Mouse (Mus musculus): ENCODE measurements around the gene Ubtf. TPM values are rescaled to one million over a fixed set of nuclear protein-coding genes. Genes with fewer than 3 reads are reported as not detected.

The Ubtf gene
- polyA plus RNA-seq, 1 experiment from 2014 or later = 73.0 TPM

DNA sequence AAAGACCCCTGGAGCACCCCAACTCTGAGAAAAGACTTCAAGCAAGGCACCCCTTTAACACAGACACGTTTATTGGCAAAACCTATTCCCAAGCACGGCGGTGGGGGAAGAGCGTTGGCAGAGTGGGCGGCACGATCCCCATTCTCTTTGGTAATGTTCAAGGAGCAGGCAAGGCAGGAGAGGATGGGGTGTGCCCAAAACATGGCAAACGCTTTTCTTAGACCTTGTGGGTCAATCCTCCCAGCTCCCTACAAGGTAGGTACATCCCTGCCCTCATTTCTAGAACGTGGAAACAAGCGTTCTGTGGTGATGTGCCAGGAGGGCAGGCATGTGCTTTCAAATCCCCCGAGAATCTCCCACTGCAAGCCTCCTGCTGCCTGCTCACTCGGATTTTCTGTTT is 29.2 kb upstream of the Ubtf start:
- no peak for ATAC-seq (ENCODE audit: low read depth)
- Histone ChIP-seq H3K4me3 (ENCODE audit: low read length) (no peak overlapping the region), H3K27ac (ENCODE audit: low read length) (no peak overlapping the region), H3K27me3 (ENCODE audit: control insufficient read depth, insufficient read depth, low read depth, low read length) (no peaks in the 10 kb centered on the region; the same call in 1 of the 2 replicates), H3K9me3 (ENCODE audit: control insufficient read depth, low read length) (no peaks in the 10 kb centered on the region), H3K9ac (ENCODE audit: low read length) (no peak overlapping the region), H3K4me1 (replicated peaks; ENCODE audit: control insufficient read depth, insufficient read depth, low read length) (no peaks in the 10 kb centered on the region), H3K4me2 (ENCODE audit: low read depth, low read length) (no peak overlapping the region), H3K36me3 (ENCODE audit: control insufficient read depth, insufficient read depth, low read length) (no peaks in the 10 kb centered on the region)
- 76% methylated on average over 11 of the region's 11 CpGs for WGBS

DNA sequence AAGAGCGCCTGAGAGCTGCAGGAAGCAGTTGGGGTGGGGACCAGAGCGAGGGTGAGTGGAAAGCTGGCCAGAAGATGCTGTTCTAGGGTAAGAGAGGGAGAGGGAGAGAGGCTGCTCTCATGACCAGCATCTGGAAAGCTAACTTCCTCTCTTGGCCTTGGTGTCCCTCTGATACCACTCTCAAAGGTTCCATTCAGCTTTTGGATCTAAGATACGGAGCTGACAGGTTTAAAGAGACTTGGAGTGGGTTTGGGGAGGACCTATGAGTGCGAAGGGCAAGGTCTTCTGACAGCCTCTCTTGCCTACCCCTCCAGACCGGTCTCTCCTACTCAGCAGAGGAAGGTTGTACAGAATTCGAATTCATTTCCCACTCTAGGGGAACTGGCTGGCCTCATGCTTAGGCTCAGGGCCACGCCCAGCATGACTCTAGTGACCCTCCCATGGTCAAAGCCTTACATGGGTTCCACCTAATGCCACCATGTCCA is 28.6 kb upstream of the Ubtf start:
- 85% methylated on average over 7 of the region's 7 CpGs for WGBS
- no peaks in the 10 kb centered on the region for H3K27me3 ChIP-seq (ENCODE audit: control insufficient read depth, insufficient read depth, low read depth, low read length)
- no peak overlapping the region for H3K4me2 ChIP-seq (ENCODE audit: low read depth, low read length)
- no peak overlapping the region for H3K4me3 ChIP-seq (ENCODE audit: low read length)
- H3K4me1 ChIP-seq (replicated peaks; ENCODE audit: control insufficient read depth, insufficient read depth, low read length) = no peaks in the 10 kb centered on the region
- no peak overlapping the region for H3K27ac ChIP-seq (ENCODE audit: low read length)
- no peaks in the 10 kb centered on the region for H3K9me3 ChIP-seq (ENCODE audit: control insufficient read depth, low read length)
- no peak overlapping the region for H3K9ac ChIP-seq (ENCODE audit: low read length)
- ATAC-seq (ENCODE audit: low read depth) = no peak
- H3K36me3 ChIP-seq (ENCODE audit: control insufficient read depth, insufficient read depth, low read length) = no peaks in the 10 kb centered on the region

DNA sequence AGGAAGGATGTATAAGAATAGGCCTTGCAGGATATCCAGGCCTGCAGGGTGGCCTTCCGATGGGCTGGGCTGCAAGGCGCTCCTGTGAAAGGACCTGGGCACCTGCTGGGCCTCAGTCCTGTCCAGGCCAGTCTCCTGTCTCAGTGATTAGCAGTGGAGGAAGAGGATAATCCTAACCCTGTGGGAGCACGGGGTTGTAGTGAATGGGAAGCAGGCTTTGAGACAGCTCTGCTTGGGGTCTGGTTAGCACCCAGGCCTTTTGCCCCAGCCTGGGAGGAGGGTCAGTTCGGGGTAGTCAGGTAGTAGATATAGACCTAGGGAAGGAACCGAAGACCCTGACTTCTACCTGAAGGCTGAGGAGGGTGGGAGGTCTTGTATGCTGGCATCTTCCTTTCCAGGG is 28.1 kb upstream of the Ubtf start:
- no peaks in the 10 kb centered on the region for H3K4me1 ChIP-seq (replicated peaks; ENCODE audit: control insufficient read depth, insufficient read depth, low read length)
- 69% methylated on average over 5 of the region's 5 CpGs for WGBS
- ATAC-seq (ENCODE audit: low read depth) = no peak
- H3K27ac ChIP-seq (ENCODE audit: low read length) = no peak overlapping the region
- no peak overlapping the region for H3K4me2 ChIP-seq (ENCODE audit: low read depth, low read length)
- no peaks in the 10 kb centered on the region for H3K36me3 ChIP-seq (ENCODE audit: control insufficient read depth, insufficient read depth, low read length)
- H3K27me3 ChIP-seq (ENCODE audit: control insufficient read depth, insufficient read depth, low read depth, low read length) = no peaks in the 10 kb centered on the region
- no peaks in the 10 kb centered on the region for H3K9me3 ChIP-seq (ENCODE audit: control insufficient read depth, low read length)
- H3K9ac ChIP-seq (ENCODE audit: low read length) = no peak overlapping the region
- H3K4me3 ChIP-seq (ENCODE audit: low read length) = no peak overlapping the region

DNA sequence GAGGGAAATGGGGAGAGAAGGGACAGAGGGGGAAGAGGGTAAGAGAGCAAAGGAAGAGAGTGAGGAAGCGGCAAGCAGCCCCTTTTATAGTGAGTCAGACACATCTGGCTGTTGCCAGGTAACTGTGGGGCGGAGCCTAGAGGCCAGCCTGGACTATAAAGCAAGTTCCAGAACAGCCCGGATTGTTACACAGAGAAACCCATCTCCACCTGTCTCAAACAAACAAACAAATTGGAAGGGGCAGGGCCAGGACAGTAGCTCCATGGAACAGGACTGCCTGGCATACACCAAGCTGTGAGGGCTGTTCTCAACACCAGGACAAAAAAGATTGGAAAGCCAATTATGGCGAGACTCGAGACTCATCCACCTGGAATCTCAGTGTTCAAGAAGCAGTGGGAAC is 27.4 kb upstream of the Ubtf start:
- WGBS = 56% methylated on average over 5 of the region's 5 CpGs
- Histone ChIP-seq H3K4me2 (ENCODE audit: low read depth, low read length) (no peak overlapping the region), H3K27ac (ENCODE audit: low read length) (no peak overlapping the region), H3K9ac (ENCODE audit: low read length) (no peak overlapping the region), H3K4me1 (replicated peaks; ENCODE audit: control insufficient read depth, insufficient read depth, low read length) (no peaks in the 10 kb centered on the region), H3K36me3 (ENCODE audit: control insufficient read depth, insufficient read depth, low read length) (no peaks in the 10 kb centered on the region), H3K4me3 (ENCODE audit: low read length) (no peak overlapping the region), H3K27me3 (ENCODE audit: control insufficient read depth, insufficient read depth, low read depth, low read length) (no peaks in the 10 kb centered on the region), H3K9me3 (ENCODE audit: control insufficient read depth, low read length) (no peaks in the 10 kb centered on the region)
- no peak for ATAC-seq (ENCODE audit: low read depth)

DNA sequence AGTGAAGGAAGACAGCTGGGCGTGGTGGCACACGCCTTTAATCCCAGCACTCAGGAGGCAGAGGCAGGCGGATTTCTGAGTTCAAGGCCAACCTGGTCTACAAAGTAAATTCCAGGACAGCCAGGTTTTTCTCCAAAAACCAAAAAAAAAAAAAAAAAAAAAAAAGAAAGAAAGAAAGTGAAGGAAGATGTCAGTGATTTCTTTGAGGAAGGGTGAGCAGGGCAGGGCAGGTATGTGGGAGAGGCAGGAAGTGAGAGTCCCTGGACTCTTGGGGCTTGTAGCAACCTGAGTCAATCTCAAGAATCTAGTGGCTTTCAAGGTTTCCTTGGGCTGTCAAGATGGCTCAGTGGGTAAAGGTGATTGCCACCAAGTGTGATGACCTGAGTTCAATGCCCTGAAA is 24.9 kb upstream of the Ubtf start:
- H3K9ac ChIP-seq (ENCODE audit: low read length) = no peak overlapping the region
- H3K27me3 ChIP-seq (ENCODE audit: control insufficient read depth, insufficient read depth, low read depth, low read length) = no peaks in the 10 kb centered on the region
- no peak overlapping the region for H3K4me3 ChIP-seq (ENCODE audit: low read length)
- H3K9me3 ChIP-seq (ENCODE audit: control insufficient read depth, low read length) = no peaks in the 10 kb centered on the region
- ATAC-seq (ENCODE audit: low read depth) = no peak
- peaks cover 3% of the 10 kb centered on the region; the same call in 1 of the 2 replicates for H3K4me1 ChIP-seq (replicated peaks; ENCODE audit: control insufficient read depth, insufficient read depth, low read length)
- H3K36me3 ChIP-seq (ENCODE audit: control insufficient read depth, insufficient read depth, low read length) = no peaks in the 10 kb centered on the region
- H3K4me2 ChIP-seq (ENCODE audit: low read depth, low read length) = no peak overlapping the region
- no peak overlapping the region for H3K27ac ChIP-seq (ENCODE audit: low read length)
- 78% methylated on average over 3 of the region's 3 CpGs for WGBS

DNA sequence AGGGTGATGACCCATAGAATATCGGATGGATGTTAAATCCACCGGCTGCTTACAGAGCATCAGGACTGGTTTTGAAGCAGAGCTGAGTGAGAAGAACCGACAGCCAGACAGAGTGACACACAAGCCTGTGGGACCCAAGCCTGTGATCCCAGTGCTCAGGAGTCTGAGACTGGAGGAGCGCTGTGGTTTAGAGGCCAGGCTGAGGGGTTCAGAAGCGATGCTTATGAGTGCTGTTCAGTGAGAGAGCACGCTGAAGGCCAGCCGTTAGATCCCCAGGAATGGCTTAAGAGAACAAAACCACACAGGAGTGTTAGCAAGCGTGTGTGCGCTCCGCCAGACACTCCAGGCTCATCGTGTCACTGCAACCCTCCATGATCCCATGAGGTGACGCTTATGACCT is 23.2 kb upstream of the Ubtf start:
- Histone ChIP-seq H3K27ac (ENCODE audit: low read length) (no peak overlapping the region), H3K9me3 (ENCODE audit: control insufficient read depth, low read length) (no peaks in the 10 kb centered on the region), H3K4me2 (ENCODE audit: low read depth, low read length) (no peak overlapping the region), H3K27me3 (ENCODE audit: control insufficient read depth, insufficient read depth, low read depth, low read length) (no peaks in the 10 kb centered on the region), H3K36me3 (ENCODE audit: control insufficient read depth, insufficient read depth, low read length) (no peaks in the 10 kb centered on the region), H3K4me1 (replicated peaks; ENCODE audit: control insufficient read depth, insufficient read depth, low read length) (peaks cover 13% of the 10 kb centered on the region), H3K9ac (ENCODE audit: low read length) (no peak overlapping the region), H3K4me3 (ENCODE audit: low read length) (no peak overlapping the region)
- WGBS = 62% methylated on average over 12 of the region's 12 CpGs
- no peak for ATAC-seq (ENCODE audit: low read depth)

DNA sequence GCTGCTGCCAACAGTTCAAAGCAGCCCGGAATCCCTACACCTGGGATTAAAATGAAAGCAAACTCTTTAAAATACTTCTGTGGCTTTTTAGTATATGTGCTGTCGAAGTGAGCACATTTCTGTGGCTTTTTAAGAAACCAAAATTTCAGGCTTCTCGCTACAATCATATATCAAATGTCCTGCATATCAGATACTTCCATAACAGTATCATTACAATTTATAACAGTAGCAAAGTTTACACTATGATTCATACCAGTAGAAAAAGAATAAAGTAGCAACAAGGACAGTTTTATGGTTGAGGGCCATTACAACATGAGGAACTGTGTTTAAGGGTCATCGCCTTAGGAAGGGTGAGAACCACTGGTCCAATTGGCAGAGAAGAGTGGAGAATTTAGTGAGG is 21.6 kb upstream of the Ubtf start:
- no peak overlapping the region for H3K27ac ChIP-seq (ENCODE audit: low read length)
- H3K9me3 ChIP-seq (ENCODE audit: control insufficient read depth, low read length) = no peaks in the 10 kb centered on the region
- H3K4me3 ChIP-seq (ENCODE audit: low read length) = no peak overlapping the region
- WGBS = 85% methylated on average over 4 of the region's 4 CpGs
- no peaks in the 10 kb centered on the region for H3K36me3 ChIP-seq (ENCODE audit: control insufficient read depth, insufficient read depth, low read length)
- peaks cover 13% of the 10 kb centered on the region for H3K4me1 ChIP-seq (replicated peaks; ENCODE audit: control insufficient read depth, insufficient read depth, low read length)
- no peak for ATAC-seq (ENCODE audit: low read depth)
- no peaks in the 10 kb centered on the region for H3K27me3 ChIP-seq (ENCODE audit: control insufficient read depth, insufficient read depth, low read depth, low read length)
- no peak overlapping the region for H3K4me2 ChIP-seq (ENCODE audit: low read depth, low read length)
- H3K9ac ChIP-seq (ENCODE audit: low read length) = no peak overlapping the region

DNA sequence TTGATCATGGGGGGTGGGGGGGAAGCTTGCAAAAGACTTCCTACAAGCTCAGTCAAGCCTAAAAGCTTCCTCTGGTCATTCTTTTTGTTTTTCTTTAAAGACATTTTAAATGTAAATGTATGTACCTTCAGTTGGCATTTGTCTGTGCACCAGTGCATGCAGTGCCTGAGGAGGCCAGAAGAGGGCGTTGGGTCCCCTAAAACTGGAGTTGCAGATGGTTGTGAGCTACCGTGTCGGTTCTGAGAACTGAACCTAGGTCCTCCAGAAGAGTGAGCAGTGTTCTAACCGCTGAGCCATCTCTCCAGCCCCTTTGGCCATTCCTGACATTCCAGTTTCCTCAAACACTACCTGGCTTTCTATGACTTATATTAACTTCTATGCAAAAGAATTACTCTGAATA is 20.1 kb upstream of the Ubtf start:
- H3K36me3 ChIP-seq (ENCODE audit: control insufficient read depth, insufficient read depth, low read length) = no peaks in the 10 kb centered on the region
- no peak for ATAC-seq (ENCODE audit: low read depth)
- H3K4me3 ChIP-seq (ENCODE audit: low read length) = no peak overlapping the region
- peaks cover 19% of the 10 kb centered on the region for H3K4me1 ChIP-seq (replicated peaks; ENCODE audit: control insufficient read depth, insufficient read depth, low read length)
- no peaks in the 10 kb centered on the region for H3K27me3 ChIP-seq (ENCODE audit: control insufficient read depth, insufficient read depth, low read depth, low read length)
- 62% methylated on average over 4 of the region's 4 CpGs for whole genome bisulfite sequencing
- H3K4me2 ChIP-seq (ENCODE audit: low read depth, low read length) = no peak overlapping the region
- H3K27ac ChIP-seq (ENCODE audit: low read length) = 0 out of 2 replicates have a peak overlapping the region, but pooled peaks have one; percentile 15
- H3K9ac ChIP-seq (ENCODE audit: low read length) = no peak overlapping the region
- no peaks in the 10 kb centered on the region for H3K9me3 ChIP-seq (ENCODE audit: control insufficient read depth, low read length)

DNA sequence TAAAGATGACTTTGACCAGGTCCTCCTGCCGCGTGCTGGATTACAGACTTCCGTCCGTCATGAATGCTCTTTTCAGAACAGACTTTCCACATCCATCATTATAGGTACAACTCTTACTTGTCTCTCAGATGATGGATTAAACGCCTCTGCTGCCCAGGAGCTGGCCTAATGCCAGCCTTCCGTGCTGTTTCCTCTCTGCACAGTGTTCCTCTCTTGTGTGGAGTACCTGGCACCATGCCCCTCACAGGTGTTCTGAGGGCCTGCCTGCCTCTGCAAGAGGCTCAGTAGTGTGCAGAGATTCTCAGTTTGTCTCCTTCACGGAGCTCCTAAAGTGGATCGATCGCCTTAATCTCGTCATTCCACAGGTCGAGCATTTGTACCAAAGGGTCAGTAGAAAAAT is 19.7 kb upstream of the Ubtf start:
- H3K4me1 ChIP-seq (replicated peaks; ENCODE audit: control insufficient read depth, insufficient read depth, low read length) = peaks cover 19% of the 10 kb centered on the region
- H3K27me3 ChIP-seq (ENCODE audit: control insufficient read depth, insufficient read depth, low read depth, low read length) = no peaks in the 10 kb centered on the region
- H3K27ac ChIP-seq (ENCODE audit: low read length) = peak overlapping the region; percentile 78
- H3K4me2 ChIP-seq (ENCODE audit: low read depth, low read length) = no peak overlapping the region
- no peak overlapping the region for H3K4me3 ChIP-seq (ENCODE audit: low read length)
- H3K36me3 ChIP-seq (ENCODE audit: control insufficient read depth, insufficient read depth, low read length) = no peaks in the 10 kb centered on the region
- ATAC-seq (ENCODE audit: low read depth) = peak; percentile 90
- H3K9ac ChIP-seq (ENCODE audit: low read length) = no peak overlapping the region
- WGBS = 38% methylated on average over 11 of the region's 11 CpGs
- H3K9me3 ChIP-seq (ENCODE audit: control insufficient read depth, low read length) = no peaks in the 10 kb centered on the region

DNA sequence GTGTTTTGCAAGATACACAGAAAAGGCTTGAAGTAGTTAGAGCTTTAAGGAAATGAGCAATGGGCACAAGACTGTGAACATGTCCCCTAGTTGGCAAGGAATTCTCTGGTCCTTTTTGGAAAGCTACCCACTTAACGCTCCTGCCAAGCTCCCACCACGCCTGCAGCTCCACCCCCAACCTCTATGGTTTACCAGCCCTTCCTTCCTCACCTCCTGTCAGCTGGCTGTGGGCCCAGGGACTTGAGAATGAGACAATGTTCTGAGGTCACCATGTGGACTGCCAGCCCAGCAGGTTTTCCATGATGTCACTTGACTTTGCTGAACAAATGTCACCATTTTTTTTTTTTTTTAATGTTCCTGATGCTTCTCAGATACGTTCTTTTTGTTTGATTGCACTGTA is 19.0 kb upstream of the Ubtf start:
- H3K27ac ChIP-seq (ENCODE audit: low read length) = peak overlapping the region; percentile 78
- no peaks in the 10 kb centered on the region for H3K9me3 ChIP-seq (ENCODE audit: control insufficient read depth, low read length)
- H3K9ac ChIP-seq (ENCODE audit: low read length) = no peak overlapping the region
- H3K4me2 ChIP-seq (ENCODE audit: low read depth, low read length) = no peak overlapping the region
- no peak overlapping the region for H3K4me3 ChIP-seq (ENCODE audit: low read length)
- peaks cover 19% of the 10 kb centered on the region for H3K4me1 ChIP-seq (replicated peaks; ENCODE audit: control insufficient read depth, insufficient read depth, low read length)
- H3K36me3 ChIP-seq (ENCODE audit: control insufficient read depth, insufficient read depth, low read length) = no peaks in the 10 kb centered on the region
- H3K27me3 ChIP-seq (ENCODE audit: control insufficient read depth, insufficient read depth, low read depth, low read length) = no peaks in the 10 kb centered on the region
- peak; percentile 94 for ATAC-seq (ENCODE audit: low read depth)
- 10% methylated on average over 3 of the region's 3 CpGs for WGBS
